Mouse (Mus musculus): ENCODE results near the gene Zc3h14. TPM values are rescaled to one million over a fixed set of nuclear protein-coding genes. Genes with fewer than 3 reads are reported as not detected.
A peak's percentile ranks its signal among the peaks of the same experiment; 100 is the strongest.

The Zc3h14 gene
- polyA plus RNA-seq, 1 experiment from 2014 or later = 120 TPM

GRCm38 (mm10) chr12:98734246-98734879, 12.4 kb upstream of the Zc3h14 start:
- peak overlapping the region; percentile 64 for H3K4me2 ChIP-seq (ENCODE audit: low read depth, low read length)
- peaks cover 17% of the 10 kb centered on the region for H3K4me1 ChIP-seq (replicated peaks; ENCODE audit: control insufficient read depth, insufficient read depth, low read length)
- no peaks in the 10 kb centered on the region for H3K9me3 ChIP-seq (ENCODE audit: control insufficient read depth, low read length)
- no peaks in the 10 kb centered on the region for H3K27me3 ChIP-seq (ENCODE audit: control insufficient read depth, insufficient read depth, low read depth, low read length)
- H3K4me3 ChIP-seq (ENCODE audit: low read length) = peak overlapping the region; percentile 74
- peak overlapping the region; percentile 78 for H3K9ac ChIP-seq (ENCODE audit: low read length)
- under 1% methylated on average over 30 of the region's 30 CpGs for WGBS
- H3K27ac ChIP-seq (ENCODE audit: low read length) = peak overlapping the region; percentile 52
- ATAC-seq (ENCODE audit: low read depth) = peak; percentile 80
- H3K36me3 ChIP-seq (ENCODE audit: control insufficient read depth, insufficient read depth, low read length) = no peaks in the 10 kb centered on the region

- Histone ChIP-seq H3K4me2 (ENCODE audit: low read depth, low read length) (peak overlapping the region; percentile 64), H3K27me3 (ENCODE audit: control insufficient read depth, insufficient read depth, low read depth, low read length) (no peaks in the 10 kb centered on the region), H3K36me3 (ENCODE audit: control insufficient read depth, insufficient read depth, low read length) (no peaks in the 10 kb centered on the region), H3K27ac (ENCODE audit: low read length) (peak overlapping the region; percentile 50; the same call in 1 of the 2 replicates), H3K4me1 (replicated peaks; ENCODE audit: control insufficient read depth, insufficient read depth, low read length) (peaks cover 17% of the 10 kb centered on the region), H3K9ac (ENCODE audit: low read length) (peak overlapping the region; percentile 78), H3K4me3 (ENCODE audit: low read length) (peak overlapping the region; percentile 74), H3K9me3 (ENCODE audit: control insufficient read depth, low read length) (no peaks in the 10 kb centered on the region)
- ATAC-seq (ENCODE audit: low read depth) = no peak
- WGBS = 9% methylated on average over 22 of the region's 22 CpGs
Observed at GRCm38 (mm10) chr12:98734880-98735801, 11.6 kb upstream of the Zc3h14 start.

- H3K4me1 ChIP-seq (replicated peaks; ENCODE audit: control insufficient read depth, insufficient read depth, low read length) = peaks cover 20% of the 10 kb centered on the region
- H3K9ac ChIP-seq (ENCODE audit: low read length) = peak within 1 kb of the TSS; percentile 88
- H3K4me3 ChIP-seq (ENCODE audit: low read length) = peak within 1 kb of the TSS; percentile 84
- no peaks in the 10 kb centered on the region for H3K36me3 ChIP-seq (ENCODE audit: control insufficient read depth, insufficient read depth, low read length)
- no peaks in the 10 kb centered on the region for H3K27me3 ChIP-seq (ENCODE audit: control insufficient read depth, insufficient read depth, low read depth, low read length)
- WGBS = under 1% methylated on average over 63 of the region's 75 CpGs
- H3K9me3 ChIP-seq (ENCODE audit: control insufficient read depth, low read length) = no peaks in the 10 kb centered on the region
- peak within 1 kb of the TSS; percentile 63 for H3K4me2 ChIP-seq (ENCODE audit: low read depth, low read length)
- H3K27ac ChIP-seq (ENCODE audit: low read length) = peak within 1 kb of the TSS; percentile 98
- ATAC-seq (ENCODE audit: low read depth) = peak; percentile 87
Observed at GRCm38 (mm10) chr12:98736951-98737800, 9.6 kb upstream of the Zc3h14 start, which contains the start of gene Ptpn21. TSS of gene Ptpn21 (minus strand) at chr12:98737405.

GRCm38 (mm10) chr12:98737801-98738350, 8.9 kb upstream of the Zc3h14 start:
- H3K4me1 ChIP-seq (replicated peaks; ENCODE audit: control insufficient read depth, insufficient read depth, low read length) = peaks cover 20% of the 10 kb centered on the region
- peak overlapping the region; percentile 84 for H3K4me3 ChIP-seq (ENCODE audit: low read length)
- H3K9me3 ChIP-seq (ENCODE audit: control insufficient read depth, low read length) = no peaks in the 10 kb centered on the region
- no peaks in the 10 kb centered on the region for H3K27me3 ChIP-seq (ENCODE audit: control insufficient read depth, insufficient read depth, low read depth, low read length)
- peak overlapping the region; percentile 63 for H3K4me2 ChIP-seq (ENCODE audit: low read depth, low read length)
- 6% methylated on average over 7 of the region's 7 CpGs for WGBS
- no peaks in the 10 kb centered on the region for H3K36me3 ChIP-seq (ENCODE audit: control insufficient read depth, insufficient read depth, low read length)
- H3K9ac ChIP-seq (ENCODE audit: low read length) = peak overlapping the region; percentile 88
- ATAC-seq (ENCODE audit: low read depth) = peak; percentile 67
- peak overlapping the region; percentile 98 for H3K27ac ChIP-seq (ENCODE audit: low read length)

- no peaks in the 10 kb centered on the region for H3K27me3 ChIP-seq (ENCODE audit: control insufficient read depth, insufficient read depth, low read depth, low read length)
- H3K4me2 ChIP-seq (ENCODE audit: low read depth, low read length) = no peak overlapping the region
- peak; percentile 56 for ATAC-seq (ENCODE audit: low read depth)
- H3K36me3 ChIP-seq (ENCODE audit: control insufficient read depth, insufficient read depth, low read length) = no peaks in the 10 kb centered on the region
- no peak overlapping the region for H3K9ac ChIP-seq (ENCODE audit: low read length)
- peak overlapping the region; percentile 74 for H3K27ac ChIP-seq (ENCODE audit: low read length)
- H3K4me1 ChIP-seq (replicated peaks; ENCODE audit: control insufficient read depth, insufficient read depth, low read length) = peaks cover 5% of the 10 kb centered on the region
- no peaks in the 10 kb centered on the region for H3K9me3 ChIP-seq (ENCODE audit: control insufficient read depth, low read length)
- H3K4me3 ChIP-seq (ENCODE audit: low read length) = no peak overlapping the region
- WGBS = 27% methylated on average over 3 of the region's 3 CpGs
Observed at GRCm38 (mm10) chr12:98741011-98741501, 5.7 kb upstream of the Zc3h14 start.

GRCm38 (mm10) chr12:98745626-98746025, 1.1 kb upstream of the Zc3h14 start:
- no peaks in the 10 kb centered on the region for H3K27me3 ChIP-seq (ENCODE audit: control insufficient read depth, insufficient read depth, low read depth, low read length)
- WGBS = 50% methylated on average over 4 of the region's 4 CpGs
- no peak overlapping the region for H3K27ac ChIP-seq (ENCODE audit: low read length)

GRCm38 (mm10) chr12:98746131-98746530, 633 bp upstream of the Zc3h14 start:
- no peaks in the 10 kb centered on the region for H3K27me3 ChIP-seq (ENCODE audit: control insufficient read depth, insufficient read depth, low read depth, low read length)
- H3K36me3 ChIP-seq (ENCODE audit: control insufficient read depth, insufficient read depth, low read length) = no peaks in the 10 kb centered on the region
- H3K4me2 ChIP-seq (ENCODE audit: low read depth, low read length) = no peak overlapping the region
- H3K9ac ChIP-seq (ENCODE audit: low read length) = no peak overlapping the region
- 20% methylated on average over 2 of the region's 2 CpGs for WGBS
- peaks cover 18% of the 10 kb centered on the region for H3K4me1 ChIP-seq (replicated peaks; ENCODE audit: control insufficient read depth, insufficient read depth, low read length)
- H3K9me3 ChIP-seq (ENCODE audit: control insufficient read depth, low read length) = no peaks in the 10 kb centered on the region
- ATAC-seq (ENCODE audit: low read depth) = peak; percentile 58
- 0 out of 2 replicates have a peak overlapping the region, but pooled peaks have one; percentile 17 for H3K27ac ChIP-seq (ENCODE audit: low read length)
- no peak overlapping the region for H3K4me3 ChIP-seq (ENCODE audit: low read length)

More at GRCm38 (mm10) chr12:98745626-98746025, 1.1 kb upstream of the Zc3h14 start:
- no peak overlapping the region for H3K4me3 ChIP-seq (ENCODE audit: low read length)
- no peaks in the 10 kb centered on the region for H3K36me3 ChIP-seq (ENCODE audit: control insufficient read depth, insufficient read depth, low read length)
- peaks cover 18% of the 10 kb centered on the region for H3K4me1 ChIP-seq (replicated peaks; ENCODE audit: control insufficient read depth, insufficient read depth, low read length)
- no peaks in the 10 kb centered on the region for H3K9me3 ChIP-seq (ENCODE audit: control insufficient read depth, low read length)
- no peak overlapping the region for H3K9ac ChIP-seq (ENCODE audit: low read length)
- ATAC-seq (ENCODE audit: low read depth) = no peak
- H3K4me2 ChIP-seq (ENCODE audit: low read depth, low read length) = no peak overlapping the region

GRCm38 (mm10) chr12:98747380-98747753, 603 bp downstream of the Zc3h14 start:
- ATAC-seq (ENCODE audit: low read depth) = peak; percentile 31; the same call in 1 of the 2 replicates
- peak overlapping the region; percentile 54 for H3K4me2 ChIP-seq (ENCODE audit: low read depth, low read length)
- H3K9me3 ChIP-seq (ENCODE audit: control insufficient read depth, low read length) = no peaks in the 10 kb centered on the region
- H3K4me1 ChIP-seq (replicated peaks; ENCODE audit: control insufficient read depth, insufficient read depth, low read length) = peaks cover 16% of the 10 kb centered on the region
- peak overlapping the region; percentile 91 for H3K9ac ChIP-seq (ENCODE audit: low read length)
- WGBS = under 1% methylated on average over 12 of the region's 14 CpGs
- H3K27me3 ChIP-seq (ENCODE audit: control insufficient read depth, insufficient read depth, low read depth, low read length) = no peaks in the 10 kb centered on the region
- no peaks in the 10 kb centered on the region for H3K36me3 ChIP-seq (ENCODE audit: control insufficient read depth, insufficient read depth, low read length)
- peak overlapping the region; percentile 88 for H3K27ac ChIP-seq (ENCODE audit: low read length)
- H3K4me3 ChIP-seq (ENCODE audit: low read length) = peak overlapping the region; percentile 92

Measured in lung, embryonic 16.5 days (tissue).